Mouse (Mus musculus) liver, embryonic 14.5 days (tissue): ENCODE data around the gene Kif1a.

Experiments
- CTCF ChIP-seq: IDR thresholded peaks from 2 replicates; pipeline ENCODE4 v1.5.1; 2016; ENCODE audit warnings: antibody characterized with exemption, low read depth, control low read depth
- EP300 ChIP-seq: IDR thresholded peaks from 2 replicates; pipeline ENCODE4 v1.6.1; 2016; ENCODE audit warnings: antibody characterized with exemption, low read depth

DNA sequence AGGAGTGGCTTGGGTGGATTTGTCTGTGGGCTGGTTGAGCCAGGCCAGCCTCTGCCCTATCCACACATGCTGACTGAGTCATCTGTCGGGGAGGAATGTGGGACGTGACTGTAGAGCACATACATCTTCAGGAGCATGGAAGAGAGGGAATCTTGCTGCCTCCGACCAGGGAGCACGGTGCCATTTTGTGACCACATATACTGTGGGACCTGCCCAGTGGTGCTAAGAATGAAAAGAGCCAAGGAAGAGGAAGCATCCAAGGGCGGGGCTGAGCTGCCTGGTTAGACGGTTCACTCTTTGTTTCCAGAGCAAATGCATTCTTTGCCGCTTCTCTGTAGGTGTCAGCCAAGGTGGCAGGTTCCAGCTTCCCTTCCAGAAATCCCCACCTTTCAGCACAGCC, 123.1 kb downstream of the Kif1a start:
- TF ChIP-seq CTCF, result no peak
- no peak for TF ChIP-seq EP300
